Mouse (Mus musculus) kidney, postnatal 25 days (tissue): ENCODE data around the gene Brca2.

Experiments used
- DNase-seq, 2 experiments: peaks; one replicate each; pipeline ENCODE4 v3.0.0; 2021; ENCODE audit warnings: mixed read lengths in 2 of 2

Brca2 gene

DNA sequence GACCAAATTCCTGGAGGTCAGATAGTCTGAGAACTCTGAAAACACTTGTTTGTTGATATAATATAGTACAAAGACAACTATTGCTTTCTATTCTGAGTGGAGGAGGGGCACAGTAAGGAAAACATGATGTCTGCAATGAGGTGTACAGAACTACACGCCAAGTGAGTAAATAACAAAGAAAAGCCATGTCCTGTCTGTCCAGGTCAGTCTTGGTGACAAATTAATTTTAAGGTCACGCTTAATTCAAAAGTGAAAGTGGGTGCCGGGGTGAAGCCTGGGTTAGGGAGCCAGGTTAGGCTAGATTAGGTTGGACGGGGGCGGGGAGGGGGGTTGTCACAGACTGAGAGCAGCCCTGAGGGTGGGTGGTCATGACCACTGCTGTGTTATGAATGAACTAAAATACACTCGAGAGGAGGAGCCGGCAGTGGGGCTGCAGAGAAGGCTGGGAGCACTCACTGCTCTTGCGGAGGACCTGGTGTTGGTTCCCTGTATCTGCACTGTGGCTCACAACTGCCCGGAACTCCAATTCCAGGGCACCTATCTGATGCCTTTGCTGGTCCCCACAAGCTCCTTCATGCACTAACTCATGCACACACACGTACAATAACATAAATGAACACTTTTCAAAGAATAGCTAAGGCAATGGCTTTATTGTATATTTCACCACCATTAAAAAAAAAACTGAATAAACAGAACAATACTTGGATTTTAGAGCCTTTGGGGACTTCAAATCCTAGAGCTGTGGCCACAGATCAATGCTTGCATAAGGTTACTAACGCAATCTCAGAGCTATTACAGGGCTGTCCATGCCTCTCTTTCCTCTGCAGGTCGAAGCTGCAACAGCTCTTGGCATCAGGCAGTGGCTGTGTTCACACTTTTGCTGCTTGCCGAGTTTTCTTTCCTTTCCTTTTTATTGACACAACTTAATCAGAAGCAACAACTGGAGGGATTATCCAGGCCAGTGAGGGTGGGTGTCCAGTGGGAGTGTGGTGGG is 77.2 kb downstream of the Brca2 start:
- DNase-seq = no peak

DNA sequence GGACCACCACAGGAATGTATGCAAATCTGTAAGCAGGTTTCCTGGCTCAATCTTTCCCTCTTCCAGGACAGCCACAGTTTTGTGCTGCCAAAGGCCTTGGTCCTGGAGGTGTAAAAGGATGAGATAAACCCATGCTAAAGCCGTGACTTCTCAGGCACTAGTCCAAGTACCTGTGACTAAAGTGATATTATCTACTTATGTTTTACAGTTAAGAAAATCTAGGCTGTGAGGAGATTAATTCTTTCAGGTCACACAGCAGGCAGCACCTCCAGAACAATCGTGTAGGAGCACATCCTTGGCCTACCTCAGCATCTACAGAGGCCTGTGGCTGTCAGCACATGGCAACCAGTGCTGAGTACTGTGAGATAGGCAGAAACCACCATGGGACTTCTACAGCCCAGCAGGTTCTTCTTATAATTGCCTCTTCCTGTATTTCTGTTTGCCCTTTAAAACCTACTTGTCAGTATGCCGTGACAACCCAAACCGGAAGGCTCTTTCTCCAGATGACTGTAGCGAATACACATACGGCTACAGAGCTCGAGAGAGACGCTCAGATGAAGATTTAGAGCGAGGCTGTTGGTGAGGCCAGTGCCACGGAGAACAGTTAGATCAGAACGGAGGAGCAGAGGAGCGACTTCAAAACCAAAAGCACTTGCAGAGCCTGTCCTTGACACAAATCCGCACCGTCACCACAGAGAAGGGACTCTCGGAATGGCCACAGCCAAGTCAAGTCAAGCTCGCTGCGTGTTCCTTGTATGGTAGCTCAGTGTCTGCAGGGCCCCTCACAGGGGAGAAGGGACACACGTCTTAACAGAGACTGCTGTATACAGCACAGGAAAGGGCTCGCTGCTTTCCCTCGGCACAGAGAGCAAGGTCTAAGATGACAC is 78.4 kb downstream of the Brca2 start:
- DNase-seq = no peak

DNA sequence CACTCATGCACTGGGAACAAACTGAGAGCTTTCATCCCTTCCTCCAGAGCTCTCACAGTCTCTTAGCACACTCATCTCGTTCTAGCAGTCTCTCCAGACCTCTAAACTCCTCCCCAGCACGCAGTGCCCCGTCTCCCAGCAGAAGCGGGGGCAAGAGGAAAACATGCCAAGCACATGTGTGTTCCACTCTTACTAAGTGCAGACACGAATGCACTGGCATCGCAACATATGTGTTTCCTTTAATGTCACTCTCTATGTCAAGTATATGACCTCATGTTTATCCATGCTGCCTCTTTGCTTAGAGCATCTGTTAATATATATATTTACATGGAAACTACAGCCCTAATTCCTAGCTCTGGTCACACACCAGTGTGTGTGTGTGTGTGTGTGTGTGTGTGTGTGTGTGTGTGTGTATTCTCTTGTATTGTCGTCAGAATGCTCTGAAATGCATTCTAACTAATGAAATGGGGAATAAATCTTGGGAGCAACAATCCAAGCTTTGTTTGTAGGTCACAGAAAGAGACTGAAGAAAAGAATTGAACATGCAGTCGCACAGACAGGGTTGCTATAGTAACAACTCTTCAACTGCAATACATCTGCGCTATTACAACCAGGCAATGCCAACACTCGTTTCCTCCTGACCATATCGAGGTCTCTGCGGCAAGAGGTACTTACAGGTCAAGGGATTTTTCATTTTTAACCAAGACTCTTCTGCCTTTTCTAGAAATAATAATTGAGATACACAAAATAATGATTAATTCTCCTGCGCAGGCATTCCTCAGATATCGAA is 79.2 kb downstream of the Brca2 start:
- DNase-seq = no peak

DNA sequence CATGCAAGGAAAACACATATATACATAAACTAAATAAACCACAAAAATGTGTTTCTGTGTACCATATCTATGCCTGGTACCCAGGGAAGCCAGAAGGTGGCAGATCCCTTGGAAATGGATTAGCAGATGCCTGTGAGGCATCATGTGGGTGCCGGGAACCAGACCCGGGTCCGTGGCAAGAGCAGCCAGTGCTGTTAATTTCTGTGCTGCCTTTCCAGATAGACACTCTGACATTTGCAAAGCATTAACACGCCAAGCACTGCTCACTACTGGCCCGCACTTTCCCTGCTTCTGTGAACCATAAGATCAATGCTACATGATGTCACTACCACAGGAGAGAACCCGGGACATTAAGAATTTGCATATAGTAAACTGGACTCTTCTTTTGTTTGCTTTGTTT is 83.7 kb downstream of the Brca2 start:
- DNase-seq = no peak

DNA sequence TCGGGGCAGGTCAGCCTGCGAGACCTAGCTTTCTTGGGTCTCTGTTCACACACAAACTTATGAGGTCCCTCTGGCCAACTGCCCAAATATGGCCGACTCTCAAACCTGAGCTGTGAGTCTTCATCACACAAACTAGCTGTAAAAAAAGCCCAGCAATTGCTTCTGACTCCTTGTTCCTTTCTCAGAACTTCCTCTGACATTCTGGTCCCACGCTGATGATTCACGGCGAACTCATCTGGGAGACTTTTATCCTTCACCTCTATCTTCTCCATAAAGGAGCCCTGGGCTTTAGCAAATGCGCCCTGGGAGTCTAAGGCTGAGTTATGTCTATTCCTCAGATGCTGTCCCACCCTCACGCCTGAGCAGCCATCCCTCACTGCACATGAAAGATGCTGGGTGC is 85.2 kb downstream of the Brca2 start:
- DNase-seq = no peak

DNA sequence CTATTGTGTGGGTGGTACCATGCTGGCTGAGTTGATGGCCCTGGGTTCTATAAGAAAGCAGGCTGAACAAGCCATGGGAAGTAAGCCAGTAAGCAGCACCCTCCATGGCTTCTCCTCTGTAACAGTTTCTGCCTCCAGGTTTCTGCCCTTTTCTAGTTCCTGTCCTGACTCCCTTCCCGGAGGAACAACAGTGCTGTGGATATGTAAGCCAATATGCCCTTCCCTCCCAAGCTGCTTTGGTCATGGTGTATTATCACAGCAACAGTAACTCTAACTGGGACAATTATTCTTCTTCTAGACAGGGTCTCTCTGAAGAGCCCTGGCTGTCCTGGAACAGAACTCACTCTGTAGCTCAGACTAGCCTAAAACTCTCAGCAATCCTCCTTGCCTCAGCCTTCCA is 88.7 kb downstream of the Brca2 start:
- no peak for DNase-seq

DNA sequence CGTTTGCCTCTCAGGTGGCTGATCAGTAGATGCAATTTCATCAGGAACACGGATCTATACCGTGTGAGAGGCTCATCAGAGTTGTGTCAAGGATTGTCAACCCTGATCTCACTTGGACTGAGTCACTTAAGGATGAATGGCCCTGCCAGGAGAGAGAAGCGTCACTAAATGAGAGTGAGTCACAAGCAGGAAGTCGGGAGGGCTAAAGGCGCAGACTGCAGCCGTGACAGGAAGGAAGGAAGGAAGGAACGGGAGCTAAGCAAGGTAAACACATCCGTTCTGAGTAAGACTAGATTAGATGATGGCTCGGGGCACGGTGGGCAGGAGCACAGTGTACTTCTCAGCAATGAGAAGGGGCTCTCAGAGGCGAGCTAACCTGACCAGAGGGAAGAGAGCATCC is 89.3 kb downstream of the Brca2 start:
- DNase-seq = no peak

DNA sequence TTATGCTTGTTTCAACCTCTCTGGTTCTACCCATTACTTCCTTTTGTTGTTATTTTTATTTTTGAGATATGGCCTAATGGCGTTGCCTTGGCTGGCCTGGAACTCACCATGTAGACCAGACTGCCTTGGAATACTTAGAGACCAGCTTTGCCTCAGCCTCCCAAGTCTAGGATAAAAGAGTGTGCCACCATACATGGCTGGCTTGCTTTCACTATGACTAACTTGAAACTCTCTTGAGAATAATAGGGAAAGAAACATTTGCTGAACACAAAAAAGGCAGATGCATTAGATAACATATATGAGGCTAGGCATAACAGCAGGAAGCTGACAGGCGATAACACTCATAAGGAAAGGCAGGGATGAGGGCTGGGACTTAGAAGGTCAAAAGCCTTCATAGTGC is 91.6 kb downstream of the Brca2 start:
- DNase-seq = no peak

DNA sequence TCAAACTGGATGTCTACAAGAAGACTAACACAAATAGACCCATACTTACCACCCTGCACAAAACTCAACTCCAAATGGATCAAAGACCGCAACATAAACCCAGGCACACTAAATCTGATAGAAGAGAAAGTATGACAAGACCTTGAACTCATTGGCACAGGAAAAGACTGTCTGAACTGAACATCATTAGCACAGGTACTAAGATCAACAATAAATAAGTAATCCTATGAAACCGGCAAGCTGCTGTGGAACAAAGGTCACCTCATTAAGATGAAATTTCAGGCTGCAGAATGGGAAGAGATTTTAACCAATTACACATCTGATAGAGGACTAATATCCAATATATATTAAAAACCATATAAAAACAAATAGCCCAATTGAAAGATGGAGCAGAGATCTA is 93.8 kb downstream of the Brca2 start:
- no peak for DNase-seq

DNA sequence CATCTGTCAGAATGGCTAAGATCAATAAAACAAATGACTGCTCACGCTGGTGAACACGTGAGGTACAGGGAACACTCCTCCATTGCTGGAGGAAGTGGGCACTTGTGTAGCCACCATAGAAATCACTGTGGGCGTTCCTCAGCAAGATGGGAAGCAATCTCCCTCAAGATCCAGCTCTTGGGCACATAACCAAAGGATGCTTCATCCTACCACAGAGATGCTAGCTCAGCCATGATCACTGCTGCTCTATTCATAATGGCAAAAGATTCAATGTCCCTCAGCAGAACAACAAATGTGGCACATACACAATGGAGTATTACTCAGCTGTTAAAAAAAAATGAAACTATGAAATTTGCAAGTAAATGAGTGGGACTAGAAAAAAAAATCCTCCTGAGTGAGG is 94.3 kb downstream of the Brca2 start:
- no peak for DNase-seq

DNA sequence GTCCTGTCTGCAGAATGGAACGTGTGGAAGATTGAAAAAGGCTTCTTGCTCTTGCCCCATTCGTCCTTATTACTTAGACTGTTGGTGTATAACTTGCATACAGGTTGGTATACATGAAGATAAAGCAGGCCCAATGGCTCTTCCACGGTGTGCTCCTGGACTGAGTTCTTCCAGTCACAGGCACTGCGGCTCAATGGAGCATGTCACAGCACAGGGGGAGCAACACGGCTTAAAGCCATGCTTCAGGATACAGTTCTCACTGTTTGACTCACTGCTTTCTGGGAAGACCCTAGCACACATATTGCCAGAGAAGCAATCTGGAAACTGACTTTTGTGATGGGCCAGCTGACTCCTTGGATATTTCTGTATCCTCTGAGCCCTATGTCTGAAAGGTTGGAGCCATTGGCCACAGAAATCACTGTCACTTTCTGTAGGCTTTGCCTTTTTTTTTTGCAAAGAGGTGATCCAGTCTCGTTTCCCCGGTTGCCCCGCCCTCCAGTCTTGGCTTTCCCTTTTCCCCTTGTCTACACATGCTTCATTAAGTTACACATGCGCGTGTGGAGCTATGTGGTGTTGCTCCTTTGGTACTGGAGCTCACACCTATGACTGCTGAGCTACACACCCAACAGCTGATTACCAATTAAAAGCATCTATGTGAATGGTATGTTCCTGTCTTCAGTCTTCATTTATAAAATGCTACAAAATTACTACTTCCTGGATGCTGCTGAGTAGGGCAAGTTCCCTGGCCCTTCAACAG is 96.3 kb downstream of the Brca2 start:
- no peak for DNase-seq
